Mouse (Mus musculus) midbrain, embryonic 10.5 days (tissue): ENCODE measurements at regions not wholly inside any gene's neighbourhood (a gene's known extent, or its start where the extent isn't known, plus 50 kb on each side); places are given as distances from the start of the nearest gene placed in this dataset.
"Not testable (repeated sequence)": the region's sequence is repeated elsewhere in the genome, so short reads cannot be mapped to it uniquely, and the experiment has no call there.

Experiments used
- DNase-seq: peaks from one replicate; pipeline ENCODE4 v3.0.0-alpha.2; 2017; ENCODE audit warnings: low spot score
- H3K27ac ChIP-seq: fragments of 300-500 bp; sonication (generic); replicated peaks from 2 replicates; pipeline ENCODE4 v1.5.1; 2016; ENCODE audit warnings: mild to moderate bottlenecking
- H3K27me3 ChIP-seq: fragments of 300-500 bp; sonication (generic); 2 replicates; pipeline ENCODE4 v1.6.1; 2016; ENCODE audit warnings: low read depth, mild to moderate bottlenecking; ENCODE audit not compliant: poor library complexity, severe bottlenecking
- H3K36me3 ChIP-seq: fragments of 300-500 bp; sonication (generic); 2 replicates; pipeline ENCODE4 v1.6.1; 2016; ENCODE audit warnings: mild to moderate bottlenecking, moderate library complexity
- H3K4me1 ChIP-seq: fragments of 300-500 bp; sonication (generic); 2 replicates; pipeline ENCODE4 v1.6.1; 2016
- H3K4me3 ChIP-seq: fragments of 300-500 bp; sonication (generic); 2 replicates; pipeline ENCODE4 v1.5.1; 2016; ENCODE audit warnings: mild to moderate bottlenecking, moderate library complexity
- H3K9me3 ChIP-seq: fragments of 300-500 bp; sonication (generic); replicated peaks from 2 replicates; pipeline ENCODE4 v1.6.1; 2016; ENCODE audit warnings: mild to moderate bottlenecking
- WGBS: fragments of 180-500 bp; shearing (Covaris S2); methylation state at CpG from one replicate; pipeline ENCODE4 v1.1.7; 2016; 5-methylcytosine and 5-hydroxymethylcytosine counted together

DNA sequence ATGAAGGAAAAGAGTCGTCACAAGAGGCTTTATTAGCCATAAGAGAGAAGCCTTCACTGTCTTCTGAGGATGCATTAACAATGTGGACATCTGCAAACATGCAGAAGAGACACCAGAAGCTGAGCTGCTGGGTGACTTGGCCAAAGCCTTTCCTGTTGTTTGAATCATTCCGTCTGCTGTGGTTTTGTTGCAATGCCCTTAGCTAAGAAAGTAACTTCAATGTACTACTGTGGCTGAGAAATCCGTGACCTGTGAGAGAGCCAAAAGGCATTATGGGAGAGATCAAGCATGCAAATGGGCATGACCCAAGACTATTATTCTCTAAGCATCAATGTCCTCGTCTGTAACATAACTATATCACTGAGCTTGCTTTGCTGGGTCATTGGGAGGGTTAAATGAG is 132.7 kb upstream of the Mon1b start:
- 83% methylated on average over 4 of the region's 4 CpGs for WGBS
- Histone ChIP-seq H3K27me3 (no peaks in the 10 kb centered on the region), H3K27ac (no peak overlapping the region), H3K9me3 (no peaks in the 10 kb centered on the region), H3K4me3 (no peak overlapping the region), H3K36me3 (no peaks in the 10 kb centered on the region), H3K4me1 (no peaks in the 10 kb centered on the region)
- DNase-seq, result no peak

DNA sequence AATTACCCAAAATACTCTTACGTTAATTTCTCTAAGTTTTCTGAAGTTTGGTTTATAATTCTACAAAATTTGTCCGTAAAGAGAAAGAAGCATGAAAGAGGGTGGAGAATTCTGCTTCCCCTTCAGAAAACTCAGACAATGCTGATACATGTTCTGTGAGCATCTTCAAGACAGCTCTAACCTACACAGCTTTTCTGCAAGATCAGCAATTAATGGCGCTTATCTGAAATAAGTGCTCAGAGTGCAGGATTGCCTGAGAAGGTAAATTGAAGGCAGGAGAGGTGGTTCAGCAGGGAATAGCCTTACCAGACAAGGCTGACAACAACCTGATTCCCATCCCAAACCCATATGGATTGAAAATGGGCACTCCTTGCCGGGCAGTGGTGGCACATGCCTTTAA is 122.5 kb upstream of the Mon1b start:
- no peaks in the 10 kb centered on the region for H3K36me3 ChIP-seq
- no peak overlapping the region for H3K4me3 ChIP-seq
- H3K9me3 ChIP-seq, result no peaks in the 10 kb centered on the region
- no peak for DNase-seq
- no peaks in the 10 kb centered on the region for H3K4me1 ChIP-seq
- no peak overlapping the region for H3K27ac ChIP-seq
- no peaks in the 10 kb centered on the region for H3K27me3 ChIP-seq
- WGBS, result 97% methylated on average over 4 of the region's 4 CpGs

DNA sequence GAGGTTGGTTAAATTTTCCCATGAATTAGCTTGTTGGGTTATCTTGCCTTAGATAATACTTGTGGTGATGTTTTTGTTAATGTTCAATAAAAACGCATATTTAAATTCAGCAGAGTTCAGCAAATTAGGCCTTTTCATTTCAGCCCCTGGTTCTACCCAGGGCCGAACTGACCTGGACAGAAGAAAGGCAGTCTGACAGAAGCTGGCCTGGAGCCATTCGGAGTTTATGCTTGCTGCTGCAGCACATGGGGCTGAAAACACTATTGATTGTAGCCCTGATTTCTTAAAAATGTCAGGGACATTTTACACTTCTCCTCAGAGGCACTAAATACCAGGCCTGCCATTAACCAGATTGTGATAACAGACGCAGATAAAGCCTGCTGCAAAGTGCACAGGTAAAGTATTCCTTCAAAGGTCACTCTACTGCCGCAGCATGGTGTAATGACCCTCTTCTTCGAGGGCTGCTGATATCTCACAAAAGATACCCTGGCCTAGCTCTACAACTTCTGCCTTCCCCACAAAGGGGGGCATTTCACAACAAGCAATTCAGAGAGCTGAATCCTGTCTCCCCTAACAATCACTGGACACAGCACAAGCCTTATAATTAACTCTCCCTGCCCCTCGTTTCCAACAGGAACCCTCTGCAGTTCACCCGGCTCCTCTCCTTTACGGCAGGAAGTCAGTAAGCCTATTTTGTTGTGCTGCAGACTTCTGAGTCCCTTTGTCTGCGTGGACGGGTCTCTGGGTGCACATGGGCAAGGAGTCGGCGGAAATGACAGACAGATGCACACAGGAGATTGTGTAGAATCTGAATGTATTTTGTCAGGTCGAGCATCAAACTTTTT is 121.3 kb upstream of the Mon1b start:
- DNase-seq, result no peak
- no peaks in the 10 kb centered on the region for H3K27me3 ChIP-seq
- H3K36me3 ChIP-seq, result no peaks in the 10 kb centered on the region
- 77% methylated on average over 14 of the region's 14 CpGs for WGBS
- no peak overlapping the region for H3K27ac ChIP-seq
- no peaks in the 10 kb centered on the region for H3K9me3 ChIP-seq
- no peak overlapping the region for H3K4me3 ChIP-seq
- no peaks in the 10 kb centered on the region for H3K4me1 ChIP-seq

DNA sequence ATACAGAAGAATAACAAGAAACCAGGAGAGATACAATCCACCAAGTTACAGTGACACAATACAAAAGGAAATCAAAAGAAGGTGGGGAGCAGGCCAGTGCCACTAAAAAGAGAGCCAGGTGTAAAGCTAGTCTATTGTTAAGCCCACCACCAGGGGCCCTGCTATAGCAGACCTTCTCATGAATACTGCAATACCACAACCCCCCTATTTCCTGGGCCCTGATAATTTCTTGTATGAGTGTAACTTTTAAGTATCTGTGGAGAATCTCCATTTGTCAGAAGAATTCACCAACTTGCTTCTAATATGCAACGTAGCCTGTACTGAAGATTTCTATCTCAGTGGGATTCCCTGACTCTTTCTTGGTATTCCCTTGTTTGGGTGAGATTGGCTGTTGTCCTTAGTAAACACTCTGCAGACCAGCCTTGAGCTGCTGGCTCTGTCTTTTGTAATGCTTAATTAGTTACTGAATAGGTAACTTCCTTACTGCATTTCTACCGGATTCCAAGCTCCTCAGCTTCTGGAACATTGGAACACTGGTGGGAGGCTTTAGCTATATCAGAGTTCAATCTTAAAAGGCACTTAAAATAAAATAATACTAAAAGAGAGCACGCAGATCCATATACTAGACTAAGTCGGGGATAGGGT is 120.5 kb upstream of the Mon1b start:
- H3K9me3 ChIP-seq, H3K27ac ChIP-seq, DNase-seq, H3K4me3 ChIP-seq, H3K4me1 ChIP-seq, H3K27me3 ChIP-seq, H3K36me3 ChIP-seq: not testable (repeated sequence)
- 71% methylated on average over 4 of the region's 4 CpGs for WGBS

DNA sequence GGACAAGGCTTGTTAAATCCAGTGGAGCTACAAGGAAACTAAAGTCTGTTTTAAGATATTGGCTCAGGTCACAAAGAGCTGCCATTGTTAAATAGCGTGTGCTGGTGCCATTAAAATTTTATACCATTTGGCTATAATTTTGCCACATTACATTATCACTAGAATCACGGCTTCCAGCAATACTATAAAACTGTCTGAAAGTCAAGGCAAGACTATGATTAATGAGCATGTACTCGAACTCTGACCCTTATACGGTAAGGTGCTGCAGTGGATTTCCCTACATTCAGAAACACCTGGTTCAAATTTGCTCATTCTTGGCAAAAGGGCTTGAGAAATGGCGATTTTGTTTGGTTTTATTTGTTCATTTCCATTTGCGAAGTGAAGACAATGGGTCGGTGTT is 119.2 kb upstream of the Mon1b start:
- no peaks in the 10 kb centered on the region for H3K27me3 ChIP-seq
- no peaks in the 10 kb centered on the region for H3K9me3 ChIP-seq
- no peaks in the 10 kb centered on the region for H3K4me1 ChIP-seq
- H3K36me3 ChIP-seq, result no peaks in the 10 kb centered on the region
- no peak for DNase-seq
- no peak overlapping the region for H3K4me3 ChIP-seq
- WGBS, result 91% methylated on average over 7 of the region's 7 CpGs
- no peak overlapping the region for H3K27ac ChIP-seq

DNA sequence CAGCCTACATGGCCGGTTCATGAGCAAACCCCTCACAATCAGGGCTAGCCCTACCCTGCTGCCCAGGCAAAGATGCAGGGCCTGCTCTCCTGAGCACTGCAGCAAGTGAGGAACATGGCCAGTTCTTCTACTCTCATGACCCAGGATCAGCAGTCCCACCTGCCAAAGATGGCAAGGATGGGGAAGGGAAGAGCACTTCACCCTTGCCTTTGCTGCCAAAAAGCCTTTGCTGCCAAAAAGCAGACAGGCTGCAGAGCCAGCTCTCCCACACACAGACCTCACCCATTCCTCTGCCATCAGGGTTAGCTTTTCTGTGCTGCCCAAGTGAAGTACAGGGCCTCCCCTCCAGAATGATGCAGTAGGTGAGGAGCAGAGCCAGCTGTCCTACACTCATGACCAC is 117.5 kb upstream of the Mon1b start:
- no peaks in the 10 kb centered on the region for H3K27me3 ChIP-seq
- H3K36me3 ChIP-seq, result no peaks in the 10 kb centered on the region
- H3K4me3 ChIP-seq, result no peak overlapping the region
- H3K9me3 ChIP-seq, result no peaks in the 10 kb centered on the region
- no peak overlapping the region for H3K27ac ChIP-seq
- 80% methylated on average over 1 of the region's 1 CpGs for WGBS
- no peaks in the 10 kb centered on the region for H3K4me1 ChIP-seq
- no peak for DNase-seq

DNA sequence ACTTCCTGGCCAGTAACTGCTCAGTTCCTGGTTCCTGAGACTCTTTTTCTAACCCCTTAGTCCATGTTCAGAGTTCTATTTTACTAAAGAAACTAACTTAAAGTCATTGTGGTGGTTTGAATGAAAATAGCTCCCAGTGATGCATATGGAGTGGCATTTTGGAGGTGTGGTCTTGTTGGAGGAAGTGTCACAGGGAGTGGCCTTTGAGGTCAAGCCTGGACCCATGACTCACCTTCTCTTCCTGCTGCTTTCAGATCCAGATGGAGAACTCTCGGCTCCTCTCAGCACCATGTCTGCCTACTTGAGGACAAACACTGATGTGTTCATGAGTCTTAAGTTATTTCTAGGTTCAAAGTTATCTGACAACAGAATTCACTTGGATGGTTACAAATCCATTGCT is 111.8 kb upstream of the Mon1b start:
- Histone ChIP-seq H3K36me3 (no peaks in the 10 kb centered on the region), H3K27me3 (no peaks in the 10 kb centered on the region), H3K4me3 (no peak overlapping the region), H3K9me3 (no peaks in the 10 kb centered on the region), H3K4me1 (no peaks in the 10 kb centered on the region), H3K27ac (no peak overlapping the region)
- DNase-seq, result no peak
- 77% methylated on average over 1 of the region's 1 CpGs for WGBS

DNA sequence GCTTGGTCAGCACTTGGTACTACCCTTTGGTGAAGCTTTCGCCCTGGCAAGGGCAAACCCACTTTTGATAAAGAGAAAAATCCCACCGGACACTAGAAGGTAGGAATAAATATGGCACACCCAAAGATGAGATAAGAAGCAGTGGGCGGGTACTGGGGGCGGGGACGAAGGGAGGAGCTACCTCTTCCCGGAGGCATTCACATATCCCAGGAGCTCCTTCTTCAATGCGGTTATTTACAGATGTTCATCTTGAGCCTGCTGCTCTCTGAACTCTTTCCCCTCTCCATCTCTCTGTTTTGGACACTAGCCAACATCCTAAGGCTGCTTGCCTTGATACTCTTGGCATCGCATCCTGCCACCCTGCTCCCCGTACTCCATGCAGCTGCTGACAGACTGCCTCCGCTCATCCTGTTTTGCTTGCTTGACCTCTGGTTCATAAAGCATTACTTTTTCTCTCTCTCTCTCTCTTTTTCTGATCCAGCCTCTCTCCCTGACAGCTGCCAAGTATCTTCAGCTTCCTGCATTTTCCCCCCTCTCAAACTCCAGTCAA is 104.2 kb upstream of the Mon1b start:
- Histone ChIP-seq H3K36me3 (no peaks in the 10 kb centered on the region), H3K4me3 (no peak overlapping the region), H3K27me3 (no peaks in the 10 kb centered on the region), H3K4me1 (peaks cover 6% of the 10 kb centered on the region; the same call in 1 of the 2 replicates), H3K9me3 (no peaks in the 10 kb centered on the region), H3K27ac (no peak overlapping the region)
- WGBS, result 84% methylated on average over 10 of the region's 10 CpGs
- no peak for DNase-seq

DNA sequence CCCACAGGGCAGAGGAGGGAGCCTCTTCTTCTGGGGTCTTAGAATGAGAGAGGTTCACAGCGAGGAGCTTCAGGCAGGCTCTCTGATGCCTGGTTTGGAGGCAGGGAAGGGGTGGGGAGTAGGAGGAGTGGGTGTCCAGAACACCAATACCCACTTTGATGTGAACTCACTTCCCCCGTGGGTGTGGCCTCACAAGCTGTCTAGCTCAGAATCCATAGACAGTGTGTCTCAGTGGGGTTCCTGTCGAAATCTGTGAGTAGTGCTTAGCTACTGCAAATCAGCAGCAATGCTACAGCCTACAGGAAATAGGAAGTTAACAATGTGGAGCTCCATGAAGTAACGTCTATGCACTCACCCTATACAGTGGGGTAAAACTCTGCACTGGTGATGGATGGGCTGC is 102.5 kb upstream of the Mon1b start:
- no peak overlapping the region for H3K27ac ChIP-seq
- no peaks in the 10 kb centered on the region for H3K27me3 ChIP-seq
- no peaks in the 10 kb centered on the region for H3K36me3 ChIP-seq
- 74% methylated on average over 4 of the region's 4 CpGs for WGBS
- peaks cover 6% of the 10 kb centered on the region; the same call in 1 of the 2 replicates for H3K4me1 ChIP-seq
- no peaks in the 10 kb centered on the region for H3K9me3 ChIP-seq
- DNase-seq, result no peak
- no peak overlapping the region for H3K4me3 ChIP-seq

DNA sequence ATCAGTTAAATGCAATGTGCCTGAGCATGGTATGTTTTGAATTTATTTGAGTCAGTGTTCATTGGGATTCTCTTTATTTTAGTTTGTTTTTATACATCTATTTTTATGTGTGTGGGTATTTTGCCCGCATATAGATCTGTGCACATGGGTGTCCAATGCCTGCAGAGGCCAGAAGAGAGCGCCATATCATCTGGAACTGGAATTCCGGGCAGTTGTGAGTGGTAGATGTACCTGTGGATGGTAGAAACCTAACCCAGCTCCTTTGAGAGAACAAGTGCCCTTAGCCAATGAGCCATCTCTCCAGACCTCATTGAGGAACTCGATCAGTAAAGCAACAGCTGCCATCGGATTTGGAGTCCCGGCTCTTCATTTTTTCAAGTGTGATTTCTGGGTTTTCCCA is 94.0 kb upstream of the Mon1b start:
- Histone ChIP-seq H3K27me3 (no peaks in the 10 kb centered on the region), H3K27ac (no peak overlapping the region), H3K36me3 (no peaks in the 10 kb centered on the region), H3K4me1 (no peaks in the 10 kb centered on the region), H3K9me3 (no peaks in the 10 kb centered on the region), H3K4me3 (no peak overlapping the region)
- no peak for DNase-seq
- 90% methylated on average over 6 of the region's 6 CpGs for WGBS

DNA sequence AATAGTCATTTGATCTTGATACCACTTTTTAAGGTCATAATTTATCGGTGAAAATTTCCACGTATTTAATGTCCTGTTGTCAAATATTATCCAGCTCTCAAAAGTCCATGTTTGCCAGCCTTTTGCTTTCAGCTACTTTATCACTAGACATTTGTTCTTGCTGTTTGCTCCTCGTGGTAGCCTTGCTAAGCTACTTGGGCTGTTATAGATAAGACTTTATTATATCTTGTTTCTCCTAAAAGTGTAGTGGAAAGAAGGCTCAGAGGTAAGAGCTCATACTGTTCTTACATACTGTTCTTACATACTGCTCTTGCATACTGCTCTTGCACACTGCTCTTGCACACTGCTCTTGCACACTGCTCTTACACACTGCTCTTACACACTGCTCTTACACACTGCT is 93.3 kb upstream of the Mon1b start:
- WGBS, result 86% methylated on average over 3 of the region's 3 CpGs
- H3K4me3 ChIP-seq, result no peak overlapping the region
- no peaks in the 10 kb centered on the region for H3K27me3 ChIP-seq
- H3K4me1 ChIP-seq, result no peaks in the 10 kb centered on the region
- H3K36me3 ChIP-seq, result no peaks in the 10 kb centered on the region
- no peaks in the 10 kb centered on the region for H3K9me3 ChIP-seq
- no peak overlapping the region for H3K27ac ChIP-seq
- no peak for DNase-seq

DNA sequence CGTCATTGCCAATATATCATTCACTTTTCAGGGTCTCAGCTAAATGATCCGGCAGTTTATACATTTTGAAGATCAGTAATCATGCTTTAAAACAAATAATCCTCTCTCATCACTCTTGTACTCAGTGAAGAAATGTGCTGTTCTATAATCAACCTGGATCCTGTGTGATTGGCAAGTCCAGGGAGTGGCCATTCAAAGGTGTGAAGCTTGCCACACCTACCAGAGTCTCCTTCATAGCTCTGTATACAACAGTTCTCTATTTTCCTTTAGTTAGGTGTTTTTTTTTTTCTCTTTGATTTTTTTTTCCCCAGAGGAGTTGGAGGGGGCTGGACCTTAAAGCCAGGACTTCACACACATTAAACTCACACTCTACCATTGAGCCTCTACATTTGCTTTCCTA is 92.7 kb upstream of the Mon1b start:
- Histone ChIP-seq H3K27ac (no peak overlapping the region), H3K4me1 (no peaks in the 10 kb centered on the region), H3K4me3 (no peak overlapping the region), H3K27me3 (no peaks in the 10 kb centered on the region), H3K36me3 (no peaks in the 10 kb centered on the region), H3K9me3 (no peaks in the 10 kb centered on the region)
- DNase-seq, result no peak
- 85% methylated on average over 2 of the region's 2 CpGs for WGBS

DNA sequence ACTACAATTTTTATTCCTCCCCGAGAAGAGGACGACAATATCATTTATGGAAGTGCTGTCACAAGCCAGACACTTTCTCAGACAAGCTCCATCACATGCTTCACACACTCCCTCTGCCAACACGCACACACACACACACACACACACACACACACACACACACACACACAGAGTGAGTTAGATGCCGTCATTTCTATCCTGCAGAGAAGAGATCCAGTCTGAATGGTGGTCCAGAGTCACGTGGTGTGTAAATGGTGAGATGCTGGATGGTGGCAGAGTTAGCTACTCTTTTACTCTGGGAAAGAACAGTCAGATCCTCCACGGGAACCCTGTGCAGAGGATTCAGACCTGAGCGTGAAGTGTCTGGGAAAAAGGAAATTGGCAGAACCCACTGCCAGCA is 86.2 kb upstream of the Mon1b start:
- Histone ChIP-seq H3K4me1 (peaks cover 2% of the 10 kb centered on the region), H3K9me3 (no peaks in the 10 kb centered on the region), H3K27ac (no peak overlapping the region), H3K36me3 (no peaks in the 10 kb centered on the region), H3K4me3 (no peak overlapping the region), H3K27me3 (peaks cover 63% of the 10 kb centered on the region)
- 82% methylated on average over 7 of the region's 7 CpGs for WGBS
- no peak for DNase-seq
